Mouse (Mus musculus) bone marrow macrophage, adult 2 months (primary cell): ENCODE data around the gene Krt36. TPM values are rescaled to one million over a fixed set of nuclear protein-coding genes. Genes with fewer than 3 reads are reported as not detected.

Experiments
- H3K27ac ChIP-seq: 2 replicates; pipeline ENCODE4 v1.5.1; 2012; ENCODE audit warnings: low read depth, low read length; ENCODE audit not compliant: insufficient read depth
- H3K4me1 ChIP-seq: 2 replicates; pipeline ENCODE4 v1.6.1; 2012; ENCODE audit warnings: low read length; ENCODE audit not compliant: control insufficient read depth, insufficient read depth
- H3K4me3 ChIP-seq: 2 replicates; pipeline ENCODE4 v1.5.1; 2012; ENCODE audit warnings: mild to moderate bottlenecking, low read length, moderate library complexity; ENCODE audit not compliant: insufficient read depth
- CTCF ChIP-seq: IDR thresholded peaks from 2 replicates; pipeline ENCODE4 v1.5.1; 2012; ENCODE audit warnings: low read depth, mild to moderate bottlenecking, low read length, moderate library complexity
- POLR2A ChIP-seq: IDR thresholded peaks from 2 replicates; pipeline ENCODE4 v1.6.1; 2012; ENCODE audit warnings: mild to moderate bottlenecking, low read depth, low read length, borderline replicate concordance
- polyA plus RNA-seq: library from polyadenylated mRNA; stranded (reverse); fragments of >200 nt; gene quantifications from 2 replicates; pipeline ENCODE4 v1.2.4, GENCODE M21; 2012; ENCODE audit not compliant: missing spikeins, insufficient read depth, insufficient read length

Gene Krt36
- polyA plus RNA-seq, 1 experiment: not detected

DNA sequence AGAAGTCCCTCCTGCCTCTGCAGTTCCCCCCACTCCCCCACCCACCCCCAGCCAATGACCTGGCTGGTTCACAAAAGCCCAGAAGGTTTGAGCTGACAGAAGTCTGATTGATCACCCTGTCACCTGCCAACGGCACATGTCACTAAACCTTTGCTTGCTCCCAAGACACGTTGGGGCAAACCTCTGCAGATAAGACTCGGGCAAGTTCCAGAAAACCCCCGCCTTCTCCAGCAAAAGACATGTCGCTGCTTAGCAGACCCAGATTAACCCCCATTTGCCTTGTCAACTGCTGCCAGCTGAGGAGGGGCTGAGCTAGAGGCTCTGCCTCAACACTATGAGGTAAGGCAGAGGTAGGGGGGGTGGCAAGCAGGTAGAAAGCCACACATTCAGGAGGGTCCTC, 31.1 kb upstream of the Krt36 start:
- no peak overlapping the region for H3K27ac ChIP-seq
- TF ChIP-seq CTCF (no peak), POLR2A (no peak)
- H3K4me1 ChIP-seq: no peaks in the 10 kb centered on the region
- no peak overlapping the region for H3K4me3 ChIP-seq

DNA sequence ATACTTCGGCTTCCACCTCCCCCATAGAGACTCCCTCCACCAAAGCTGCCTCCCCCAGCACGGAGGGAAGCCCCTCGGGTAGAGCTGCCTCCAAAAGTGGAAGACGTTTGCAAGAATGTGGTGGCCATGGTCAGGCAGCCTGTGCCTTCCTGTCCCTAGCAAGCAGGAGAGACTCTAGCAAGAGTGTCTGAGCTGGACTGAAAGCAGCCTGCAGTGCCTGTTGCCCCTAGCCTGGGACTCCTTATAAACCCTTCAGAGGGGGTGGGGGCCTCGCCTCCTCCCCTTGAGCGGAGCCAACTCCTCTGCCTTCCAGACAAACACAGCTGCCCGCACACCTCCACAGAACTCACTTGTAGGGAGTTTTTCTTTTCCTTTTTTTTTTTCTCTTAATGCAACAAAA, 30.3 kb upstream of the Krt36 start, which contains the start of gene Krt15:
TSS of gene Krt15 (minus strand) at position 198 of the 400 bp plus-strand sequence.
- Histone ChIP-seq H3K27ac (no peak within 1 kb of the TSS), H3K4me3 (no peak within 1 kb of the TSS), H3K4me1 (no peaks in the 10 kb centered on the region)
- TF ChIP-seq POLR2A: no peak
- no peak for TF ChIP-seq CTCF

DNA sequence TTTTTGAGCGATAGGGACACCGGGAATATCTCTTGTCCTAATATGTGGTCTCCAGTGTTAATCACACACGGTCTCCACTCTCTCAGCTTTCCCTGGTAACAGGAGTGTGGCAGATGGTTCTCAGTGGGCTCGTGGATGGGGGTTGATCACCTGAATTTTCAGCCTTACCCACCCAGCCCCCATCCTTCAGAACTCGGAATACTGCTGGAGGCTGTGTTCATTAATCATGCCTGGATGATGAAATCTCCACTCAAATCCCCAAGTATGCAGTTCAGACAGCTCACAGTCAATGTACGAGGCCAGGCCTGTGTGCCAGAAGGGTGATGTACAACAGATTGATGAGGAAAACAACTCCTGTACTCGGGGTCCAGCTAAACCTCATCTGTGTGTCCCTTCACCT, 19.5 kb upstream of the Krt36 start:
- Histone ChIP-seq H3K4me1 (no peaks in the 10 kb centered on the region), H3K4me3 (no peak overlapping the region), H3K27ac (no peak overlapping the region)
- no peak for TF ChIP-seq POLR2A
- TF ChIP-seq CTCF: no peak

DNA sequence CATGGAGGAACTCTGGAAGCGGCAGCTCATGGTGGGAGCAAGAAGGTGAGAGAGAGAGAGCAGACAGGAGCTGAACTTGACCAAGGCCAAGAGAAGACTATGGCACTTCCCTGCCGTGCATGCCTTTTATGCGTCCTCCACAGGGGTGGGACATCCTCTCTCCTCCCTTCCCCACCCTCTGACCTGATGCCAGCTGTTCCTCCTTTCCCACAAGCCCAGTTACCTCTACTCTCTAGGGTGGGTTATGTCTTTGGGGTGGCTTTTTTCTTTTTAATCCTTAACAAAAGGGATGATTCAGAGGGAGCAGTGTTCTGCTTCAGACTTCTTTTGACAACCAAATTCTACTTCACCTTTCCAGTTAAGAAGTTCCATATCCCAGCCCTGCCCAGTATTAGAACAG, 16.0 kb upstream of the Krt36 start, which contains the start of gene Krt13:
TSS of gene Krt13 (minus strand) at position 101 of the 400 bp plus-strand sequence.
- H3K4me1 ChIP-seq: no peaks in the 10 kb centered on the region
- TF ChIP-seq CTCF (no peak), POLR2A (no peak)
- no peak within 1 kb of the TSS for H3K27ac ChIP-seq
- H3K4me3 ChIP-seq: no peak within 1 kb of the TSS

DNA sequence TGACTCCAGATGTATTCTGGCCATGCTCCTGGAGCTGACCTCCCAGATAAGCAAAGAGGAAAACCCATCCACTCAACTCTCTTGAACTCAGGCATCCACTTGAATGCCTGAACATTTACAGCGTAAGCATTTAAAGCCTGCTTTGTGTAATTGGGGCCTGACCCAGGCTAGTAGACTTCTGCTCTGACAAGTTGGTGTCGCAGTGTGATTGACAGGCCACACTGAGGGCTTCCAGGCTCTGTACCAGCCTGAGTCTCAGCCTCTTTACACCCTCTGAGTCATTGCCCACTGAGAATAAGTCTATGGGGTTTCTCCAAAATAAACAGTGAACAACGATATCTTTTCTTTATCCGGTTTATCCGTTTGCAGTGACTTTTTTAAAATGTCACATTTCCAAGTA, 14.9 kb upstream of the Krt36 start:
- Histone ChIP-seq H3K4me3 (no peak overlapping the region), H3K4me1 (no peaks in the 10 kb centered on the region), H3K27ac (no peak overlapping the region)
- TF ChIP-seq POLR2A (no peak), CTCF (no peak)

GRCm38 (mm10) chr11:100113742-100114029, 8.3 kb upstream of the Krt36 start:
- Histone ChIP-seq H3K27ac (no peak overlapping the region), H3K4me1 (no peaks in the 10 kb centered on the region), H3K4me3 (no peak overlapping the region)
- no peak for TF ChIP-seq POLR2A
- no peak for TF ChIP-seq CTCF

DNA sequence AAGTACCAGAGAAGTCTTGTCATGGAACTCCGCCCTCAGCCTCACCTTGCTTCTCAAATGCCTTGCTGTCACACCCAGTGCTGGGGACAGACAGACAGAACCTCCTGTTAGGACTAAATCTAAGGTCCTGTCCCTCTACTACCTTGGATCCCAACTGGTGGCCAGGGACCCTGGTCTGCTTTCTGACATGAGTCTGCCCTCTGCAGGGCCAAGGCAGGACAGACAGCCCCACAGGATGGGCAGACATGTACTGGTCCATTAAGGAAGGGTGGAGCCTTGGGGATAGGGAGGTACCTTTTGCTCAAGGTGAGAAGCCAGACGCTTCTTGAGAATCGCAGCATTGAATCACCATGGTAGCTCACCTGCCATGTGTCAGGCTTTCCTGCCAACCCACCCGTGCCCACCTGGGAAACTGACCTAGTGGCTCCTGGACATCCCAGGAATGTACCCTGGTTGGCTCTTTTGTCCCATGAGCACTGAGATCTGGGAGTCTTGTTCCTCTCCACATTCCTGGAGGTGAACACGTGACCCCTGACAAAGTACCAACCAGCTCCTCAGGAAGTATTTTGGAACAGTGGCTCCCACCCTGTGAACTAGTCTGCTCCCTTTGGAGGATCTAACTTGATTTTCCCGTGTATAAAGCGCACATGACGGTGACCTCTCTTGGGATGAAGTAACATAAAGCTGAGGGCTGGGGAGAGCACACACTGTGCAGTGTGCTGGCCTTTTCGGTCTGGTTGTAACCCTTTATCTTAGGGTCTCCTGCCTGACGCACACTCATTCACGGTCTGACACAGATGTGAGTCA, 7.7 kb upstream of the Krt36 start:
- TF ChIP-seq CTCF: no peak
- no peak for TF ChIP-seq POLR2A
- H3K4me1 ChIP-seq: no peaks in the 10 kb centered on the region
- no peak overlapping the region for H3K4me3 ChIP-seq
- no peak overlapping the region for H3K27ac ChIP-seq

GRCm38 (mm10) chr11:100102693-100103429, 2.6 kb downstream of the Krt36 start:
- no peak for TF ChIP-seq POLR2A
- no peak for TF ChIP-seq CTCF
- H3K27ac ChIP-seq: no peak overlapping the region
- no peak overlapping the region for H3K4me3 ChIP-seq
- no peaks in the 10 kb centered on the region for H3K4me1 ChIP-seq

- Histone ChIP-seq H3K4me3 (no peak overlapping the region), H3K4me1 (no peaks in the 10 kb centered on the region), H3K27ac (no peak overlapping the region)
- no peak for TF ChIP-seq CTCF
- no peak for TF ChIP-seq POLR2A
Observed at GRCm38 (mm10) chr11:100100391-100100790, 5.0 kb downstream of the Krt36 start.

GRCm38 (mm10) chr11:100097819-100098218, 7.6 kb downstream of the Krt36 start:
- TF ChIP-seq CTCF (no peak), POLR2A (no peak)
- no peak overlapping the region for H3K4me3 ChIP-seq
- H3K4me1 ChIP-seq: no peaks in the 10 kb centered on the region
- H3K27ac ChIP-seq: no peak overlapping the region

- no peak for TF ChIP-seq CTCF
- TF ChIP-seq POLR2A: no peak
- Histone ChIP-seq H3K27ac (no peak within 1 kb of the TSS), H3K4me1 (no peaks in the 10 kb centered on the region), H3K4me3 (no peak within 1 kb of the TSS)
Observed at GRCm38 (mm10) chr11:100096141-100096540, 9.3 kb downstream of the Krt36 start, which contains the start of gene Krt35. Gene Krt35, minus strand, starts transcription at chr11:100096241.
